Mouse (Mus musculus): ENCODE measurements around the gene Prss2.
"Not testable (repeated sequence)": the region's sequence is repeated elsewhere in the genome, so short reads cannot be mapped to it uniquely, and the experiment has no call there.

Gene Prss2

GRCm38 (mm10) chr6:41521487-41521886 is at the start of gene Prss2:
TSS of gene Prss2 (plus strand) at chr6:41521787.
- DNase-seq (ENCODE audit: low spot score), result no peak

- DNase-seq (ENCODE audit: low spot score), result no peak
These were observed 22.2 kb upstream of the Prss2 start for GRCm38 (mm10) chr6:41499374-41499773.

GRCm38 (mm10) chr6:41504915-41505314 is 16.7 kb upstream of the Prss2 start:
- DNase-seq (ENCODE audit: low spot score), result no peak

- DNase-seq (ENCODE audit: low spot score), result no peak
These were observed 16.3 kb upstream of the Prss2 start for GRCm38 (mm10) chr6:41505323-41505722.

- DNase-seq (ENCODE audit: low spot score), result no peak
These were observed 3.5 kb upstream of the Prss2 start for GRCm38 (mm10) chr6:41518017-41518524.

GRCm38 (mm10) chr6:41526453-41526852 is 4.9 kb downstream of the Prss2 start:
- no peak for DNase-seq (ENCODE audit: low spot score)

- no peak for DNase-seq (ENCODE audit: low spot score)
These were observed 5.8 kb downstream of the Prss2 start for GRCm38 (mm10) chr6:41527402-41527801.

- DNase-seq (ENCODE audit: low spot score), result peak; percentile 52
These were observed 8.4 kb downstream of the Prss2 start for GRCm38 (mm10) chr6:41529987-41530386.

GRCm38 (mm10) chr6:41532181-41532580 is 10.6 kb downstream of the Prss2 start:
- no peak for DNase-seq (ENCODE audit: low spot score)

GRCm38 (mm10) chr6:41532687-41533284 is 11.2 kb downstream of the Prss2 start:
- no peak for DNase-seq (ENCODE audit: low spot score)

- DNase-seq (ENCODE audit: low spot score), result no peak
These were observed 15.8 kb downstream of the Prss2 start for GRCm38 (mm10) chr6:41537376-41537775.

- DNase-seq (ENCODE audit: low spot score), result not testable (repeated sequence)
These were observed 16.7 kb downstream of the Prss2 start for GRCm38 (mm10) chr6:41538296-41538695.

- DNase-seq (ENCODE audit: low spot score), result no peak
These were observed 19.2 kb downstream of the Prss2 start for GRCm38 (mm10) chr6:41540746-41541145.

GRCm38 (mm10) chr6:41541746-41542145 is 20.2 kb downstream of the Prss2 start:
- DNase-seq (ENCODE audit: low spot score), result no peak

GRCm38 (mm10) chr6:41542983-41543382 is 21.4 kb downstream of the Prss2 start:
- no peak for DNase-seq (ENCODE audit: low spot score)

GRCm38 (mm10) chr6:41543411-41544050 is 21.9 kb downstream of the Prss2 start:
- DNase-seq (ENCODE audit: low spot score), result no peak

- DNase-seq (ENCODE audit: low spot score), result no peak
These were observed 22.9 kb downstream of the Prss2 start for GRCm38 (mm10) chr6:41544381-41544924.

- DNase-seq (ENCODE audit: low spot score), result no peak
These were observed 23.7 kb downstream of the Prss2 start for GRCm38 (mm10) chr6:41545266-41545665.

GRCm38 (mm10) chr6:41547056-41547650 is 25.6 kb downstream of the Prss2 start:
- DNase-seq (ENCODE audit: low spot score), result no peak

- DNase-seq (ENCODE audit: low spot score), result no peak
These were observed 26.7 kb downstream of the Prss2 start for GRCm38 (mm10) chr6:41548286-41548685.

- DNase-seq (ENCODE audit: low spot score), result no peak
These were observed 31.9 kb downstream of the Prss2 start for GRCm38 (mm10) chr6:41553356-41554010.

Measured in testis, postnatal 10 days (tissue).